Mouse (Mus musculus): ENCODE data around the gene Ercc6l2.

Ercc6l2 gene

GRCm38 (mm10) chr13:63936369-63936768, 121.3 kb downstream of the Ercc6l2 start:
- no peak for DNase-seq

DNA sequence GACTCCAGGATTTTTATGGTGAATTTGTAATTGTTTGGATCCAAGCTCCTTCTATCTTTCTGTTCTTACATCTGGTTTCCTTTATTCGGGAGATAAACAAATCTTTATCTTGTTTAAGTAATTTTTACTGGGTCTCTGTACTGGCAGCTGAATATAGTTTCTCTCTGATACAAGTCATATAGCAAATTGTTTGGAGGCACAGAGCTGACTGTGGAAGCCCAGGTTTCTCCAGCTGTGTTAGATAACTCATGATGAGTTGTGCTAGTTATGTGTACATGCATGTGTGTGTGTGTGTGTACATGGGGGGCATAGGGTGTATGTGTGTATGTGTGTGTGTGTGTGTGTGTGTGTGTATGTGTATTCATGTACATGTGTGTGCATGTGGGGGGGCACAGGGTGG, 125.2 kb downstream of the Ercc6l2 start:
- no peak for DNase-seq

GRCm38 (mm10) chr13:63941170-63941569, 126.1 kb downstream of the Ercc6l2 start:
- no peak for DNase-seq

- no peak for DNase-seq
Observed at GRCm38 (mm10) chr13:63943605-63944004, 128.6 kb downstream of the Ercc6l2 start.

GRCm38 (mm10) chr13:63944344-63945021, 129.4 kb downstream of the Ercc6l2 start:
- DNase-seq: no peak

Data from thymus, postnatal 36 days (tissue).